Mouse (Mus musculus) cerebellum, adult 18-20 months (tissue): ENCODE data around the gene Ifi206.

Experiments used
- DNase-seq, 2 experiments: peaks; one replicate each; pipeline ENCODE4 v3.0.0; 2021

The Ifi206 gene

GRCm38 (mm10) chr1:173418936-173419621 lies 71.8 kb downstream of the Ifi206 start:
- DNase-seq, result no peak

DNA sequence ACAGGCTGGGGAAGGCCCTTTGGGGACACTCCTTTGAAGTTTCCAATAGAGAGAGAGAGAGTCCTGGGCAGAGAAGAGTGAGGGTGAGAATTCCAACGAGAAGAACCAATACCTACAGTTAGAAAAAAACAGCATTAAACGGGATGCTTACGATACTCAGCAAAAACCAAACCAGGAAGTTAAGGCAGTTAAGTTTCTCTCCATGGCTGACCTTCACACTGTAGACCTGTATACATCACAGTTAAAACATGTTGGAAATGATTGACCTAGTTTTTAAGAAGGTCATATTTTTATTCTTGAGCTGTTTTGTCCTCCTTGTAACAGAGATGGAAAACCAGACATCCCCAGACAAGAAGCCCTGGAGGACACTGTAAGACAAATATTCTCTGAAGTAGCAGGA lies 72.3 kb downstream of the Ifi206 start:
- DNase-seq, result no peak
